Mouse (Mus musculus) kidney, embryonic 15.5 days (tissue): ENCODE measurements around the gene Olfr584. TPM values are rescaled to one million over a fixed set of nuclear protein-coding genes. Genes with fewer than 3 reads are reported as not detected.

Source experiments
- ATAC-seq: fragments of 200-750 bp; cut with Nextera tagmentation; replicated peaks from 2 replicates; pipeline ENCODE4 v1.8.0; 2017; ENCODE audit warnings: moderate TSS enrichment; ENCODE audit not compliant: low FRiP score
- H3K27ac ChIP-seq: fragments of 300-500 bp; sonication (generic); 2 replicates; pipeline ENCODE4 v1.5.1; 2015; ENCODE audit warnings: mild to moderate bottlenecking, inconsistent platforms
- H3K27me3 ChIP-seq: fragments of 300-500 bp; sonication (generic); 2 replicates; pipeline ENCODE4 v1.6.1; 2015; ENCODE audit warnings: inconsistent platforms
- H3K36me3 ChIP-seq: fragments of 300-500 bp; sonication (generic); 2 replicates; pipeline ENCODE4 v1.6.1; 2015; ENCODE audit warnings: inconsistent platforms
- H3K4me1 ChIP-seq: fragments of 300-500 bp; sonication (generic); 2 replicates; pipeline ENCODE4 v1.6.1; 2015; ENCODE audit warnings: inconsistent platforms
- H3K4me2 ChIP-seq: fragments of 300-500 bp; sonication (generic); 2 replicates; pipeline ENCODE4 v1.6.1; 2015; ENCODE audit warnings: moderate library complexity, mild to moderate bottlenecking, inconsistent platforms
- H3K4me3 ChIP-seq: fragments of 300-500 bp; sonication (generic); replicated peaks from 2 replicates; pipeline ENCODE4 v1.5.1; 2015; ENCODE audit warnings: mild to moderate bottlenecking, inconsistent platforms
- H3K9ac ChIP-seq: fragments of 300-500 bp; sonication (generic); 2 replicates; pipeline ENCODE4 v1.6.1; 2015; ENCODE audit warnings: mild to moderate bottlenecking, inconsistent platforms
- H3K9me3 ChIP-seq: fragments of 300-500 bp; sonication (generic); replicated peaks from 2 replicates; pipeline ENCODE4 v1.6.1; 2016; ENCODE audit warnings: inconsistent platforms
- WGBS: fragments of 180-500 bp; shearing (Covaris S2); methylation state at CpG from one replicate; pipeline ENCODE4 v1.1.7; 2015; ENCODE audit warnings: mixed read lengths; 5-methylcytosine and 5-hydroxymethylcytosine counted together
- polyA plus RNA-seq: library from polyadenylated mRNA; unstranded; fragments of >200 nt; fragmentation: Nextera tagmentation; extraction: Ambion mirVana; gene quantifications from 2 replicates; pipeline ENCODE4 v1.2.1, GENCODE M21; 2015

Gene Olfr584
- not detected in 2 replicates for polyA plus RNA-seq

DNA sequence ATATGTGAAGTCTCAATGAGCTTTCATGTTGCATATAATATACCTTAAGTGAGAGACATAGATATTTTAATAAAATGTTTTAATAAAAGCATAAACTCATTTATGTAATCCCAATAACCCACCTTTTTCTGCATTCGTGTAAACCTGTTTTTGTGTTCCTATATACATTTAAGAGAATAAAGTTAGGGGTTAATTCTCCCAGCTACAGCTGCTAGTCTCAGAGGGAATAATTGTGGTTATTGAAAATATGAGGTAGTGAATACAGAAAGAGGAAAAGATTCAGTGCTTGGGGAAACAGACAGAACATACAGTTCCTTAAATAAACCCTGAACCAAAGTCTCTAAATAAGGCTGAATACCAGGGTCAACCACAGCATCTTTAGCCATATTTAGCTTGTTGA lies at the start of gene Olfr584:
Gene Olfr584 (plus strand): TSS at position 301 of the 400 bp plus-strand sequence.
- 82% methylated on average over 1 of the region's 1 CpGs for WGBS
- Histone ChIP-seq H3K4me1 (no peaks in the 10 kb centered on the region), H3K4me3 (no peak within 1 kb of the TSS), H3K27ac (no peak within 1 kb of the TSS), H3K27me3 (no peaks in the 10 kb centered on the region), H3K36me3 (no peaks in the 10 kb centered on the region), H3K9me3 (no peaks in the 10 kb centered on the region; the same call in 1 of the 2 replicates), H3K4me2 (no peak within 1 kb of the TSS), H3K9ac (no peak within 1 kb of the TSS)
- no peak for ATAC-seq

DNA sequence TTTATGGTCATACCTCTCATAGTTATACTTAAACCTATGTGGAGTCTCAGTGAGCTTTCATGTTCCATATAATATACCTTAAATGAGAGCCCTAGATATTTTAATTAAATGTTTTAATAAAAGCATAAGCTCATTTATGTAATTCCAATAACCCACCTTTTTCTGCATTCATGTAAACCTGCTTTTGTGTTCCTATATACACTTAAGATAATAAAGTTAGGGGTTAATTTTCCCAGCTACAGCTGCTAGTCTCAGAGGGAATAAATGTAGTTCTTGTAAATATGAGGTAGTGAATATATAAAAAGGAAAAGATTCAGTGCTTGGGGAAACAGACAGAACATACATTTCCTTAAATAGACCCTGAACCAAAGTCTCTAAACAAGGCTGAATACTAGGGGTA lies 44.0 kb upstream of the Olfr584 start, which contains the start of gene Olfr582:
Gene Olfr582 (plus strand): TSS at position 301 of the 400 bp plus-strand sequence.
- H3K27me3 ChIP-seq = no peaks in the 10 kb centered on the region
- H3K4me3 ChIP-seq = no peak within 1 kb of the TSS
- H3K27ac ChIP-seq = no peak within 1 kb of the TSS
- H3K9me3 ChIP-seq = no peaks in the 10 kb centered on the region
- ATAC-seq = no peak
- no peak within 1 kb of the TSS for H3K9ac ChIP-seq
- H3K36me3 ChIP-seq = no peaks in the 10 kb centered on the region
- no peaks in the 10 kb centered on the region for H3K4me1 ChIP-seq
- H3K4me2 ChIP-seq = no peak within 1 kb of the TSS

DNA sequence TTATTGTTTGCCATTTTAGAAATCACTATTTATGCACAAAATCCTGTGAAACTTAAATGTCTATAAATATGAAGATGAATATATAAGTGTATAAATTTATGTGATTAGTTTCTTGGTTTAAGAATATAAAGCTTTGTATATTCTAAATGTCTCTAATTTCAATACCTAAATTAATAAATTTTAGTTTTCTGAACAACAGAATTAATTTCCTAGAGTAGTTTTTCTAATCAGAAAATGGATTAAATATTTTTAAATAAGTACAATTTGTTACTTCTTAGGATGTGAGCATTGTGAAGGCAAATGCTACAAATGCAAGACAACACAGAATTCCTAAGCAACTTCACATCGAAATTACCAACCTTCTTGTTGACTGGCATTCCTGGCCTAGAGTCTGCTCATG lies 30.7 kb upstream of the Olfr584 start, which contains the start of gene Olfr583:
Gene Olfr583 (plus strand): TSS at position 301 of the 400 bp plus-strand sequence.
- H3K27ac ChIP-seq = no peak within 1 kb of the TSS
- WGBS = 86% methylated on average over 1 of the region's 1 CpGs
- H3K9ac ChIP-seq = no peak within 1 kb of the TSS
- H3K27me3 ChIP-seq = no peaks in the 10 kb centered on the region
- no peaks in the 10 kb centered on the region for H3K36me3 ChIP-seq
- ATAC-seq = no peak
- H3K4me1 ChIP-seq = no peaks in the 10 kb centered on the region
- no peak within 1 kb of the TSS for H3K4me2 ChIP-seq
- H3K4me3 ChIP-seq = no peak within 1 kb of the TSS
- no peaks in the 10 kb centered on the region for H3K9me3 ChIP-seq

DNA sequence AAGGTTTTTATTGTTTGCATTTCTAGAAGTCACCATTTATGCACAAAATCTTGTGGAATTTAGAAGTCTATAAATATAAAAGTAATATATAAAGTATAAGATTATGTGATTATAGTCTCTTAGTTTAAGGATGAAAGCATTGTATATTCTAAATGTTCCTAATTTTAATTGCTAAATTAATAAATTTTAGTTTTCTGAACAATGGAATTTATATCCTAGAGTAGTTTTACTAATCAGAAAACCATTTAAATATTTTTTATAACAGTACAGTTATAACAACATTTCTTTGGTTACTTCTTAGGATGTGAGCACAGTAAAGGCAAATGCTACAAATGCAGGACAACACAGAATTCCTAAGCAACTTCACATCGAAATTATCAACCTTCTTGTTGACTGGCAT lies 15.7 kb downstream of the Olfr584 start, which contains the start of gene Olfr585:
Gene Olfr585 (plus strand): TSS at position 301 of the 400 bp plus-strand sequence.
- Histone ChIP-seq H3K9me3 (no peaks in the 10 kb centered on the region), H3K4me2 (no peak within 1 kb of the TSS), H3K9ac (no peak within 1 kb of the TSS), H3K36me3 (no peaks in the 10 kb centered on the region), H3K27me3 (no peaks in the 10 kb centered on the region), H3K27ac (no peak within 1 kb of the TSS), H3K4me1 (no peaks in the 10 kb centered on the region), H3K4me3 (no peak within 1 kb of the TSS)
- 90% methylated on average over 1 of the region's 1 CpGs for WGBS
- ATAC-seq = no peak

DNA sequence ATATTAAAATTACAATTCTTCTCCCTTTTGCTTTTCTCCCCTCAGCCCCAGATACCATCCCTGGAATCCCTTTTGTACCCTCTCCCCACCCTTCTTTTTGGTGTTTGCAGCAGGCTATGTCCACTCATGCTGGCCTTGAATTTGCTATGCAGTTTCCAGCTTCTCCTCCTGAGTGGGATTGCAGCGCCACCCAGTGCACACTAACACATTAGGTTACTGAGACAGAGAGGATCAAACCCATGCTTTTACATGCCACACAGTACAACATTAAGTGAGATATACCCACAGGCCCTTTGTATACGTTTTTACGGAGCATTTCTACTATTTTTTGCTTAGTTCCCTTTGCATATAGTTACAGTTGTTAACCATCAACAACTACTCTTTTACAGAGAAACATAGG lies 37.7 kb downstream of the Olfr584 start:
- Histone ChIP-seq H3K27me3 (no peaks in the 10 kb centered on the region), H3K4me1 (no peaks in the 10 kb centered on the region), H3K9me3 (no peaks in the 10 kb centered on the region), H3K9ac (no peak overlapping the region), H3K4me3 (no peak overlapping the region), H3K27ac (no peak overlapping the region), H3K4me2 (no peak overlapping the region), H3K36me3 (no peaks in the 10 kb centered on the region)
- no peak for ATAC-seq
- WGBS = 59% methylated on average over 3 of the region's 3 CpGs

DNA sequence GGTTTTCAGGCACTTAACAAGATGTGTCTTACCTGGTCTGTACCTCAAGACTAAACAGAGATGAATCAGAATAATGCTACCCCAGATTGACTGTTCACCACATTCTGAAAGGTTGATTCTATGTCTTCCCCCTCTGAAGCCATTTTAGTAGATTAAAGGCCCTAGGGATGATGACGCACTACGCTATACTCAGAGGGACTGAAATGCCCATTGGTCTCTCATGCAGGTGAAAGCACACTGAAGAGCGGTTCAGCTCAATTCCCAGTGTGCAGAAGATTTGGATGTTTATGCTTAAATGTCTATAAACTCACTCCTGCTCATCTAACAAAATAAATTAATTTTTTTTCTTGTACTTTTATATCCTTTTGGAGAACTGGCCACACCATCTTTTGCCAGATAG lies 43.9 kb downstream of the Olfr584 start, which contains the start of gene Olfr586:
Gene Olfr586 (minus strand): TSS at position 101 of the 400 bp plus-strand sequence.
- no peak within 1 kb of the TSS for H3K9ac ChIP-seq
- H3K4me2 ChIP-seq = no peak within 1 kb of the TSS
- H3K27ac ChIP-seq = no peak within 1 kb of the TSS
- H3K4me1 ChIP-seq = no peaks in the 10 kb centered on the region
- H3K27me3 ChIP-seq = no peaks in the 10 kb centered on the region
- no peaks in the 10 kb centered on the region for H3K36me3 ChIP-seq
- ATAC-seq = no peak
- 90% methylated on average over 3 of the region's 3 CpGs for WGBS
- H3K9me3 ChIP-seq = no peaks in the 10 kb centered on the region
- no peak within 1 kb of the TSS for H3K4me3 ChIP-seq

Other genes with a start within 250 kb of the Olfr584 start
- not detected in 2 replicates for gene Olfr566, start 223.1 kb upstream of the Olfr584 start, polyA plus RNA-seq
- gene Olfr568, start 204.8 kb upstream of the Olfr584 start, polyA plus RNA-seq = not detected in 2 replicates
- not detected in 2 replicates for gene Olfr569, start 191.0 kb upstream of the Olfr584 start, polyA plus RNA-seq
- gene Olfr570, start 187.3 kb upstream of the Olfr584 start, polyA plus RNA-seq = not detected in 2 replicates
- gene Olfr571, start 164.3 kb upstream of the Olfr584 start, polyA plus RNA-seq = not detected in 2 replicates
- not detected in 2 replicates for gene Olfr572, start 157.5 kb upstream of the Olfr584 start, polyA plus RNA-seq
- not detected in 2 replicates for gene Olfr573-ps1, start 139.3 kb upstream of the Olfr584 start, polyA plus RNA-seq
- gene Olfr574, start 133.4 kb upstream of the Olfr584 start, polyA plus RNA-seq = not detected in 2 replicates
- not detected in 2 replicates for gene Olfr575, start 123.1 kb upstream of the Olfr584 start, polyA plus RNA-seq
- not detected in 2 replicates for gene Olfr576, start 119.2 kb upstream of the Olfr584 start, polyA plus RNA-seq
- gene Olfr577, start 105.9 kb upstream of the Olfr584 start, polyA plus RNA-seq = not detected in 2 replicates
- not detected in 2 replicates for gene Olfr578, start 92.6 kb upstream of the Olfr584 start, polyA plus RNA-seq
- gene Olfr582, start 43.9 kb upstream of the Olfr584 start, polyA plus RNA-seq = not detected in 2 replicates
- not detected in 2 replicates for gene Olfr583, start 30.6 kb upstream of the Olfr584 start, polyA plus RNA-seq
- not detected in 2 replicates for gene Olfr585, start 15.8 kb downstream of the Olfr584 start, polyA plus RNA-seq
- not detected in 2 replicates for gene Olfr586, start 43.8 kb downstream of the Olfr584 start, polyA plus RNA-seq
- gene Olfr588-ps1, start 59.0 kb downstream of the Olfr584 start, polyA plus RNA-seq = not detected in 2 replicates
- gene Olfr589, start 74.5 kb downstream of the Olfr584 start, polyA plus RNA-seq = not detected in 2 replicates
- gene Olfr591, start 96.5 kb downstream of the Olfr584 start, polyA plus RNA-seq = not detected in 2 replicates
- gene Olfr592, start 102.9 kb downstream of the Olfr584 start, polyA plus RNA-seq = not detected in 2 replicates
- gene Olfr593, start 130.0 kb downstream of the Olfr584 start, polyA plus RNA-seq = not detected in 2 replicates
- gene Olfr594, start 135.1 kb downstream of the Olfr584 start, polyA plus RNA-seq = not detected in 2 replicates
- gene Usp17ld, start 170.6 kb downstream of the Olfr584 start, polyA plus RNA-seq = not detected in 2 replicates
- gene Olfr596, start 223.8 kb downstream of the Olfr584 start, polyA plus RNA-seq = not detected in 2 replicates
- gene Olfr597, start 234.4 kb downstream of the Olfr584 start, polyA plus RNA-seq = not detected in 2 replicates
- not detected in 2 replicates for gene Olfr598, start 241.7 kb downstream of the Olfr584 start, polyA plus RNA-seq